Mouse (Mus musculus): Measurements from ENCODE around the gene Atf5.

The Atf5 gene

DNA sequence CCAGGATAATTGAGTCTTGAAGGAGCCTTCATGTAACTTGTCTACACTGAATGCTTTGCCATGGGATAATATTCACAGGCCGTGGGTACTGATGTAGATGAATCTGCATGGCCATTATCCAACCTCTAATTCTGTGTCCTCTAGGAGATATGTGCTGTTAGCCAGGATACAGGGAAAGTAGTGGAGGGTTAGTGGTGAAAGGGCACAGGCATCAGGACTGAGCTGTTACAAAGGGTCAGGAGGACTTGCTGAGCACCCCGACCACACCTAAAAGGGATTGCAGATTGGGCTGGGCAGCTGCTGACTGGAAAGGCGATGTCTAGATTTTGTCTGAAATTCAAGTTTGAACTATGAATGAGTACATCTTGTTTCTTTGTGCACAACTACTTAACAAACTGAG, 4.1 kb upstream of the Atf5 start:
- no peak for DNase-seq (ENCODE audit: low read depth, low spot score)

DNA sequence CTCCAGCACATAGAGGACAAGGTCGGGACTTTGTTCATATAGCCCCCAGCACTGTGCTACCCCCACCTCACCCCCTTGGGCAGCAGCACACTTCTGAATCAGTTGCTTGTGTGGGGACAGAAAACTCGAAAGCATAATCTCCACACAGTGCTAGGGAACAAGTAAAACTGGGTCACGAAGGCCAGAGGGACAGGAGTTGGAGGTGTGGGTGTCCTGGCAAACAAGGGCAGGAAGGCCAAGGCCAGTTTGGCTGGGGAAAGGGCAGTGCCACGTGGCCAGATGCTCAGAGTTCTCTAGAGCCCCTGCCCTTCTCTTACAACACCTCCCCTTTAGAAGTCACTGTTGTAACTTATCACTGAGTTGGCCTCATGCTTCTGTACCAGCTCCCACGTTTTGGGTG, 3.4 kb upstream of the Atf5 start:
- no peak for DNase-seq (ENCODE audit: low read depth, low spot score)

DNA sequence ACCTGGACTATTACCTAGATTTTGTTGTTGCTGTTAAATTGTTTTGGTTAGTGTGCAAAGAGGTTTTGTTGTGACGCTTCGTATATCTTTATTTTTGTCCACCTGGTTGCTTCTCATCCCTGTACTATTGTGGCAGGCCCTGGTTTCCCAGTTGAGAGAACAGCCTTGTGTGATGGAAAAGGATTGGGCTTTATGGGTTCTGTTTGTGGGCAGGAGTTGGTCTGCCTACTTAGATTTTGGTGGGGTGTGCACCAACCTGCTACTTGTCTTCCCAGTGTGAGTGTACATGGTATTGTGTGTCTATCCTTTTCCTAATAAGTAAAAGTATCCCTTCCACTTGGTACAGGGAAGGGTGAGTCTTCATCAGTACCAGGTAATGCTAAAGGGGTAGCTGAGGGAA, 2.9 kb upstream of the Atf5 start:
- no peak for DNase-seq (ENCODE audit: low read depth, low spot score)

DNA sequence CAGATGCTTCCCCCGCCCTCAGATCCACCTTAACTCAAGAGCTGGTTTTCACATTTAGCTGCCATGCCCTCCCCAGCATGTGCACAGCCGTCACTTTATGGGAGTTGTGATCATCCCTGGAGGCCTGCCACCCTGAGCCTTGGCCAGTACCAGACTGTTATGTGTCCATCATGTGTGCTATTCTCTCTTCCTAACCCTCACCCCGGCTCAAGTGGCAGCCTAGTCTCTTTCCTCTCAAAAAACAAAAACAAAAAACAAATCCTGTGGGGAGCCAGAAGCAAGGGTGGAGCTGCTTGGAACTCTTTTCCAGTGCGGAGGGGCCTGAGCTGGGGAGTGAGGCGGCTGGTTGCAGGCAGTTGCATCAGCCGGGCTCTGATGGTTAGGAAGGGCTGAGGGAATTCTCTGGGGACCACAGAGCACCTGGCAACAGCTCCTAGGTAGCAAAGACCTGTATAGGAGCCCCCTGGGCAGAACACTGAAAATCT, 2.3 kb upstream of the Atf5 start:
- DNase-seq (ENCODE audit: low read depth, low spot score) = peak; percentile 64

DNA sequence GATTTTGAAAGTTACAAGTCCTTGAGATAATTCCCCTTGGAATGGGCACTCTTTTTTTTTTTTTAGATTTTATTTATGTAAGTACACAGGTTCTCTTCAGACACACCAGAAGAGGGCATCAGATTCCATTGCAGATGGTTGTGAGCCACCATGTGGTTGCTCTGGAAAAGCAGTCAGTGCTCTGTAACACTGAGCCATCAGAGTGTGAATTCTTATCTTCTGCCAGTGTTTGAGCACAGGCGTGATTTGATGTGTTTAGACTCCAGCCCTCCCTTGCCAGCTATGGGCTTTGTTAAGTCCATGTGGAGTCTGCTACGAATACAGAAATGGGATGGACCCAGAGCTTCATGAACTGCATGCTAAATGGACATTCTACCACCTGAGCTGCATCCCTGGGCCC, 1.7 kb upstream of the Atf5 start:
- DNase-seq (ENCODE audit: low read depth, low spot score) = no peak

DNA sequence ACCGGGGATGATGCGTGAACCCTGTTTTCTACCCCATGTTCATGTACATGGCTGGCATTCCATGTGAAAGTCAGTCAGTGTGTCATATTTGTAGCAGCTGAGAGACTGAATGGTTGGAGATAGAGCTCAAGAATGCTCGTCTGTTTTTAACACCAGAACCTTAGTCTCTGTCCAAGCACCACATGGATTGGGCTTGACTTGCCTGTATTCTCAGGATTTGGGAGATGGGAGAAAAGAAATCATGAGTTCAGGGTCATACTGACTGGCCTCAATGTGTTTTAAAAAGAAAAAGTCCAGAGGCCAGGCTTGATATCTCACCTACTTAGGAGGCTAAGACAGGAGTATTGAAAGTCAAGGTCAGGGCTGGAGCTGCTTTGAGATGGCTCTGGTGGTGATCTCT, 983 bp upstream of the Atf5 start:
- DNase-seq (ENCODE audit: low read depth, low spot score) = no peak

DNA sequence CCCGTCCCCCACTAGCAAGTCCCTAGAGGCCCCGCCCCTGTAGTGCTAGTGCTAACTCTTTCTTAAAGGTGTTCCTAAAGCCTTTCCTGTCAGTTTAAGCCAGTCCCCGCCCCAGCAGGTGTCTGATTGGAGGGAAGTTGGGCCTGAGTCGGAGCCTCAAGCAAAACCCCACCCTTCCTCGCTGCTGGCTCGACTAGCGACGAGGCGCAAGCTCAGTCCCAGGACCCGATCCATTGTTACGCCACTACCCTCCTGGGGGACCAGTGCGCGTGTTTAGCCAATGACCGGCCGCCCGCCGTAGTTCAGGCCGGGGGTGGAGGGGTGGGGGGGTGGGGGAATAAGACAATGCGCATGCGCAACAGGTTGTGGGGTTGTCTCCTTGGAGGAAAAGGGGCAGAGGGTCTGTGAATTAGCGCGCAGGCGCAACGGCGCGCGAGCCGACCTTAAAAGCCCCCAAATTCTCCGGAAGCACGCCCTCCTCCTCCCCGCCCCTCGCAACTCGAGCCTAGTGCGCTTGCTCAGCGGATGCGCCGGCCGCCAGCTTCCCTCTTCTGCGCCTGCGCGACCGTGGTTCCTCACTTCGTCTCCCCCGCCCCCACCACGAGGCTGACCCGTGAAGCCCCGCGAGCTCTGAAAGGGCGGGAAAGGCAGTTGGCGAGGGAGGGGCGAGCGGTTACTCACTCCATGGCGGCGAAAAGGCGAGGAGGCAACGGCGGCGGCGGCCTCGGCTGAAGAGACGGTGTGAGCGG, 563 bp downstream of the Atf5 start, which contains the start of the genes Nup62 and Il4i1:
Gene Nup62, plus strand, starts transcription at position 368 of the 749 bp plus-strand sequence.
Gene Il4i1, plus strand, starts transcription at position 667 of the 749 bp plus-strand sequence.
- peak; percentile 100 for DNase-seq (ENCODE audit: low read depth, low spot score)

DNA sequence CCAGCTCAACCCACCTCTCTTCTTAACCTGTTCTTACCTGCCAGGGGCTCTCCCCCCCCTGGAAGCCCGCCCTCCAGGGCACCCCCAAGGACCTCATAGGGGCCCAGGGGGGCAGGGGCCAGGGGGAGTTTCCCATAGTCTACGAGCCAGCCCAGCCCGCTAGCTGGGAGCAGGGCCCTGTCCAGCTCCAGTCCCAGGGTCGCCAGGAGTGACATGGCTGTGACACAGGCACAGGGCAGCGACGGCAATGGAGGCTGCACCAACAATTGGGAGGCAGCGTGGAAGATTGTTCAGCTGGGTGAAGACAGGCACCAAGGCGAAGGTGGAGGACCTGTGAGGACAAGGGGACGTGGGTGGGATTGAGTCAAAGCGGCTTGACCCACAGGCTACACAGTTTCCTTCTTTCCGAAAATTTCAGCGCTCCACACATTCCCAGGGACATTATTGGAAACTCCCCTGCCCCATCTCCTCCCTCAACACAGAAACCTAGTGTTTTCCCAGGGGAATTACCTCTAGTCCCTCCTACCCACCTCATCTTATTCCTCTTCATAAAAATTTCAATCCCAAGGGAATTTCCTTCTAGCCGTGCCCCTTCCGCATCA, 1.4 kb downstream of the Atf5 start:
- DNase-seq (ENCODE audit: low read depth, low spot score) = no peak

DNA sequence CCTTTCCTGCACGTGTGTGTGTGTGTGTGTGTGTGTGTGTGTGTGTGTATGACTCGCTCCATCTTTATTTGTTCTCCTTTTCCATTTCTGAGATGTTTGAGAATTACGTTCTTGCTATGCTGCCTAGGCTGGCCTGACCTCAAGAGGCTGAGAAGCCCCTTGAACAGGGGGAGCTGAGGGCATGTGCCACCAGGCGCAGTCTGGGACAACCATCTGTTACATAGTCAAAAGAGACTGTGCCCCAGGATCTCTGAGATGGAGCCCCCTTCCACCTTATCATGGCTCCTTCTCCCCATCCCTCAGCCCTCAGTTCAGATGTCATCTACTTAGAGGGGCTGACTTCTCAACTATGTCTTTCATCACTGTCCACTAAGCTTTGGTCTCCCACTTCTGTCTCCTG, 2.0 kb downstream of the Atf5 start:
- DNase-seq (ENCODE audit: low read depth, low spot score) = no peak

DNA sequence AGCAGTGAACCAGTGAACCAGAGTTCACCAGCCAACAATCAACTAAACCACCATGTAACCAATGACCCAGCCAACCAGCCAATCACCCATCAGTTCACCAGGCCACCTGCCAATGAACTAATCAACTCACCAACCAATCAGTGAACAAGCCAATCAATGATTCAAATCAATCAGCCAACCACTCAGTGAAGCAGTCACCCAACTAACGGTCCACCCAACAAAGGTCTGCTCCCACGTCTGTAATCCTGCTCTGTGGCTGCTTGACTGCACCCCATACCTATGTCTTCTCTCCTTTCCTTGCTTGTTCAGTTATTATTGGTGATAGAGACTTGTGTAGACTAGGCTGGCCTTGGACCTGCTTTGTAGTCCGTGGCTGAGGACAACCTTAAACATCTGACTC, 2.5 kb downstream of the Atf5 start:
- DNase-seq (ENCODE audit: low read depth, low spot score) = no peak

DNA sequence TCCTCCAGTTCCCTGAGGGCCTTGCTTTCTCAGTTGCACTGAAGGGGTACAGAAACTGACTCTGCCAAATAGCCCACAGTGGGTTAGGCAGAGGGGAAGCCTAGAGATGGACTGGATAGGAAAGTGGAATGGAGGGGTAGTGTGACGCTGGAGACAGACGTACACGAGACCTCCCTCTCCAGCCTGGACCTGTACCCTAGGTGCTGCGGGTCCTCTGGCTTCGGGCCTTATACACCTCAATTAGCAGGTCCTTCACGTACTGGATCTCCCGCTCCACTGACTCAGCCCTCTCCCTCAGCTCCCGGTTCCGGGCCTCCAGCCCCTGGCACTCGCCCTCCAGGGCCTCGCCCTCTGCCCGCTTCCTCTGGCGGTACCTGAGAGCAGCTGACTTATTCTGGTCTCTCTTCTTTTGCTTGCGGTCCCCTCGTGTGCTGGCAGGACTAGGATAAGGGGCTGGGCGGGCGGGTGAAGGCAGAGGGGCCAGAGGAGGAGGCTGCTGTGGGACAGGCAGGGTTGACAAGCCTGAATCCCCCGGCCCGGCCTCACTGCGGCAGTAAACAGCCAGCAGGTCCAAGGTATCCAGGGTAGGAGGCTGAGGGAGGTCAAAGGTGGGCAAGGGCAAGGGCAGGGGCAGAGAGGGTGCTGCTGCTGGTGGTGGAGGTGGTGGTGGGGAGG, 3.7 kb downstream of the Atf5 start:
- no peak for DNase-seq (ENCODE audit: low read depth, low spot score)

DNA sequence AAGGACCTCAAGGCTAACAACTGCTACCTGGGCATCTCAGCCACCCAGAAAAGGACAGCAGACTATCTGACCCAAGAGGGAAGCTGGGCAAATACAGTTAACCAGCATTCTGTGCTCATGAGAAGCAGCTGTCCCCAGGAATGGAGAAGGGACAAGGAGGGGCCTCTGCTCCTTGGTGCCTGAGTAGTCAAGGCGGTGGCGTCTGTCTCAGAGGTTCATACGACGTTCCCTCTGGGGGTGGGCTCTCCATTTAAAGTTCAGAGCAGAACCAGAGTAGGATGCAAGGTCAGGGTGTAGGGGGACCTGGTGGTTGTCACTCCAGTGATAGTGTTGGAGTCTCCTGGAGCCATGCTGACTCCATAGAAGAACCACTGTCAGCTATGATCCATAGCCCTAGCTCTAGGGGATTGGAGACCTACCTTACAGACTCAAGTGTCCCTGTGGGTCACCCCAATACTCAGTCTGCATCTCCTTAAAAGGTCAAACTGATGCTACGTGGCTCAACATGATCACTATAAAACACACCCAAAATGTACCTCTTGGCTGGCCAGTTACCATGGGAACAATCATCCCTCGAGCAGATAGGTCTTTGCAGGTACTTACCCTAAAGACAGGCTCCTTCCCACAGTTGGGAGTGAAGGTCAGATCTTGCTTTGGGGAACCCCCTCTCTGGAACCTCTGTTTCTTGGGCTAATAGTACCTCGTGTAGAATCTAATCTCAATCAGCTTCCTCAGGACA, 5.5 kb downstream of the Atf5 start:
- no peak for DNase-seq (ENCODE audit: low read depth, low spot score)

DNA sequence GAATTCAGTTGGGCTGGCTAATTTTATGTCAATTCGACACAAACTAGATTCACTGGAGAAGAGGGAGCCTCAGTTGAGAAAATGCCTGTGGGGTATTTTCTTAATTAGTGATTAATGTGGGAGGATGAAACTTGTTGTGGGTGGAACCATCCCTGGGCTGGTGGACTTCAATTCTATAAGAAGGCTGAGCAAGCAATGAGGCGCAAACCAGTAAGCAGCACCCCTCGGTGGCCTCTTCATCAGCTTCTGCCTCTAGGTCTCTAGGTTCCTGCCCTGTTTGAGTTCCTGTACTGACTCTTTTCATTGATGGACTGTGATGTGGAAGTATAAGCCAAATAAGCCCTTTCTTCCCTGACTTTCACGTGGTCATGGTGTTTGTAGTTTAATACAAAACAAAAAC, 6.1 kb downstream of the Atf5 start:
- DNase-seq (ENCODE audit: low read depth, low spot score) = no peak

DNA sequence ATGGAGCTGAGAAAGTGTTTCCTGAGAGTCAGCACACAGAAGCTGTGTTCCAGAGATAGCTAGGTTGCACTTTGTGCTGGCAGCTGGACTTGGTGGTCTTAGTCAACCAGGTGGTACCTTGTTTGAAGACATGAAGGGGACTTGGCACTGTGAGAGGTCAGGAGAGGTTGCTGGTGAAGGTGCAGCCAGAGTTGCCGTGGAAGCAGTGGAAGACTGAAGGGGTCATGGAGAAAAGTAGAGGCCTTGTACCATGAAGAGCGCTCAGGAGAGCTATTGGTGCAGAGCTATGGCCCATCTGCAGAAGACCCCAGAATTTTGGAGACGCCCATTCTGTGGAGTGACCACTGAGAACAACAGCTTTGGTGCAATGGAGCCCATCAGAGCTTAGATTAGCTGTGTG, 7.0 kb downstream of the Atf5 start:
- DNase-seq (ENCODE audit: low read depth, low spot score) = no peak

DNA sequence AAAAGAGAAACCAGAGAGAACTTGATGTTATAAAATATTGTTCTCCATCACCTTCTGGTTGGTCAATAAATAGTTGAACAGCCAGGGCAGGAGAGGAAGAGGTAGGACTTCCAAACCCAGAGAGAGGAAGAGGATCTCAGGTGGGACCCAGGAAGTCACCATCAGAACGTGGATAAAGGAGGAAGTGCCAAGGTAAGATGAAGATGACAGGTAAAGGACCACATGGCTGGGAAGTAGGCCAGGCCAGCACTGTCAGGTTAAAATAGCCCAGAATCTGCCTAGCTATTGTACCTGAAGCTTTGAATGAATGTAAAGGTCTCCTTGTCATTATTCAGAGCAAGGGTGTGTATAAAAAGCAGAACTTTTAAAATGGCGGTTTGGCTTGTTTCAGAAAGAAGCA, 7.5 kb downstream of the Atf5 start:
- DNase-seq (ENCODE audit: low read depth, low spot score) = no peak

DNA sequence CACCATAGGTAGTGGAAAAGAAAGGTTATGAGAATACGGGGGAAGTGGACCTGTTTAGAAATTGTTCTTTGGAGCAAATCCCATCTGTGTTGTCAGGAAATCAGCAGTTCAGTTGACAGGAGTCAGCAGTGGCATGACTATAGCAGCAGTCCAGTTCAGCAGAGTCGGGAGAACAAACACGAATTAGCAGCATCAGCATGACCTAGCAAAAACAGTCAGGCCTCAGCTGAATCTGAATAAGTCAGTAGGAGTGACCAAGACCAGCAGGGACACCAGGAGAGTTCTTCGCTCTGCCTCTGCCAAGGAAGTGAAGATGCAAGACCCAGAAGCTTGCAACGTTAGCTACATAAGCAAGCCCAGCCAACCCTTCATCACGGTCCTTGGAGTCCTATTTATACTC, 23.7 kb downstream of the Atf5 start:
- no peak for DNase-seq (ENCODE audit: low read depth, low spot score)

DNA sequence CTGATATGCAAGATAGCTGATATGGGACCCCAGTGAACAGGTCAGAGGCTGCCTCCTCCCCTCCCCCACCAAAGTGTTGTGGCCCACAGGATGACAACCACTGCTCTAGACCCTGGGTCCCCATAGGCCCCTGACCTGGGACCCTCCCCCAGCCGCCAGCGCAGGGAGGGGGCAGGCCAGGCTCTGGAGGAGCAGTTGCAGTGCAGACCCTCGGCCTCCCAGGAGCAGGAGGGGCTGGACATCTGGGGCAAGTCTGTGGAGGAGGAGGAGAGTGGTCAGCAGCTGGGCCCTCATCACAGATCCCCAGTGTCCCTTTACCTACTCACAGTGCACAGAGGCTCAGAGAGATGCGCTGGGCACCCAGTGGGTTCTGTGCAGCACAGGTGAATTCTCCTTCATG, 26.4 kb downstream of the Atf5 start:
- no peak for DNase-seq (ENCODE audit: low read depth, low spot score)

DNA sequence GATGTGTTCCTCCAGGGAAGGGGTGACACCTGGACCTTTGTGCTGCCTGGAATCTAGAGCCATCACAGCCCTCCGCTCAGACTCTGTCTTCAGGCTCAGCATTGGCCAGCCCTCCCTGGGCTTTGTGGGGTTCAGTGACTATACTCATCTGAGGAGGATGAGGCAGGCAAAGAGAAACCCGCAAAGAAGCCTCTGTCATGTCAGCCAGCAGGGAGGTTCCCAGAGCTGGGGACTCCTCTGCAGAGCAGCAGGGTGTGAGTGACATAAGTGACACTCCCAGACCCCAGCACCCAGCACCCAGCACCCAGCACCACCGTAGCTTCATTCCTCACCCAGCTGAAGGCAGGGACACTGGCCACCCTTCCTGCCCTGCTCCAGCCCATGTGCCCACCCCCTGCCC, 26.9 kb downstream of the Atf5 start:
- no peak for DNase-seq (ENCODE audit: low read depth, low spot score)

DNA sequence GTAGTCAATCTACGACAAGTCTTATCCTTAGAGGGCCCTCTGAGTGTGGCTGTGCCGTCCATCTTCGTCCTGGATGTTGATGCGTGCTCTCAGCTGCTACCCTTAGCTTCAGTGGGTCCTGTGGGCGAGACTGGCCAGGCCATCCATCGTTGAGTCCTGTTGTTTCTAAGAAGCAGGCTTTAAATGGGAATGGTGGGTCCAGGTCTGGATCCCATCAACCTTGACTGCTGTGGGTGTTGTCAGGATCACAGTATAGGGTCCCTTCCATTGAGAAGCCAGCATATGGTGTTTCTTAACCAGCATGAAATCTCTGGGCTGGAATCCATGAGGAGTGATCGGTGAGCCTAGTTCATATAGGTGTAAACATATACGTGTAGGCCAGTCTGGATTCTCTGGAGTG, 36.4 kb downstream of the Atf5 start:
- DNase-seq (ENCODE audit: low read depth, low spot score) = no peak

DNA sequence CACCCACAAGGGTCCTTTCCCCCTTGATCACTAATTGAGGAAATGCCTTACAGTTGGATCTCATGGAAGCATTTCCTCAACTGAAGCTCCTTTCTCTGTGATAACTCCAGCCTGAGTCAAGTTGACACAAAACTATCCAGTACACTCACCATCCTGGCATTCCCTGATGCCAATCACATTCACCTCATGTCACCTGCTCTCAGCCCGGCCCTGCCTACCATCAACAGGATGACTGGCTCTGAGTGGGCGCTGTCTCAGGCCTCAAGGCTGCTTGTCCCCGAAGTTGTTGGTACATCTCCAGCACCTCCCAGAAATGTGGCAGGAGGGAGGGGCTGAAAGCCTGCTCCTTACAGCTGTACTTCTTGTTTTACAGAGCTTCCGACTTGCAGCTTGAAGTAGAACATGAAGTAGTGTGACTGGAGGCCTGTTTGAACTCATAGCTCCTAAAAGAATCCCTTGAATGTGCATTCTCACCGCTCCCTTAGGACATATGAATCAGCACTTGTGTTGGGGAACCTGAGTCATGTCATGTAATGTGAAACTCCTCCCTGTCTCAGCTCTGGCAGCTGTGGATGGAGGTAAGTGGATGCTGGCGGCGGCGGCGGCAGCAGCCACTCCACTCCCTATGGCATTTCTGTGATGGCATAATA, 39.5 kb downstream of the Atf5 start:
- no peak for DNase-seq (ENCODE audit: low read depth, low spot score)

DNA sequence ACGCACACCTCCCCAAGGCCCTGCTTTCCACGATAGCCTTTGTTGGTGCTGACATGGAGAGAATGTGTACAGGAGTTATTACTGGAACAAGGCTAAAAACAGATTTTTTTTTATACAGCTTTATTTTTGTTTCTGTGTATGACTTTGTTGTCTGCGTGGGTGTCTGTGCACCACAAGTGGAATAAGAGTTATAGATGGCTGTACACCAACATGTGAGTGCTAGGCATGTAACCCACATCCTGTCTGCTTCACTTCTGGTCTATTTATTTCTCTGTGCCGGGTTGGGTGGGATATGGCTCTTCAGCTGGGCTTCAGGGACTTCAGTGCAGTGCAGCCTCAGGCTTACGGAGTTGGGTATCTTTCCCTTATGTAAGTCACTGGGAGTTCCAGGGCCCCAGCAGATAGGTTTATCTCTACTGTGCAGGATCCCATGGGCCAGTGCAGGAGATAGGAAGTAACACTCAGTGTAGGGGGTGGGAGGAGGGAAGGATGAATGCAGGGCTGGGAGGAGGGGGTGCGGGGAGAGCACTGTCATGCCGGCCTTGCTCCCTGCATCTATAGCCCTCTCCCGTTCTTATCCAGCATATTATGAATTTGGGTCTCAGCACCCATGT, 43.8 kb downstream of the Atf5 start:
- DNase-seq (ENCODE audit: low read depth, low spot score) = no peak

All from ZHBTc4 (cell line).